Mouse (Mus musculus): Measurements from ENCODE around the gene Slc22a14. TPM values are rescaled to one million over a fixed set of nuclear protein-coding genes. Genes with fewer than 3 reads are reported as not detected.

Slc22a14 gene
- total and polyA plus RNA-seq, 3 experiments, result not detected

DNA sequence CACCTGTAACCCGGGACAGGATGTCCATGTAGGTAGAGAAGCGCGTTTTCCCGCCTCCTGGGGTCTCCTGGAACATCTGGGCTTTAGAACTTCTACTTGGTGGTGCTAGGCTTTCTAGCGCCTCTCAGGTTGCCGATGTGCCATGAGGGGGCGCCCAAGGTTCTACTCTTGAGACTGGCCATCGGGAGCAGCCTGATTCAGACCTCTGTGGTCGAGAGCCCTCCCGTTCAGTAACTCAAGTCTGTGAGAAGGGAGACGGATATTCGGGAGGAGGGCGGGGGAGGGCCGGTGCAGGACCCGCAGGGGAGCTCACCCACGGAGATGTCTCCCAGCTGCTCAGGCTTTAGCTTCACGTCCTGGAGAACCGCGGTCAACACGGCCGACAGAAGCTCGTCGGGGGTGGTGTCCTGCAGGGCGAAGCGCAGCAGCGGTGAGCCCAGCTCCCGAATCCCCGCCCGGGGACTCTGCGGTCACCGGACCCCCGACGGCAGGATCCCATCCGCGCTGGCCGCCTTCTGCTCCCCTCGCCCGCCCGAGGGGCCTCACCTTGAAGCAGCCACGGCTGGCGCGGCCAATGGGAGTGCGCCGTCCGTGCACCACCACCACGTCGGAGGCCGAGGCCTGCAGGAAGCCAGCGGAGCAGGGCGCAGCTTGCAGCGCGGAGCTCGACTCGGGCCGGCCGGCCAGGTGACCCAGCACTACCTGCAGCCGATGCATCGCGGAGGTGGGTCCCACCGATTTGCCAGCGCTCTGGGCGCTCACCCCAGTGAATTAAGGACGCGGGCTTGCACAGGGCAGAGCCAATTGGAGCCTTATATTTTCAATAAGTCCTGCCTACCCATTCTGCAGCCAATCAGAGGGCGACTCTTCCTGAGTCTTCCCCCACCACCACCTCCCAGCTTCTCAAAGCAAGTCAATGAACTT, 208.8 kb downstream of the Slc22a14 start, which contains the start of gene Acaa1b:
Gene Acaa1b (minus strand): TSS at position 816 of the 924 bp plus-strand sequence.
- peak; percentile 65 for DNase-seq (ENCODE audit: low read depth, low spot score)
- H3K36me3 ChIP-seq (ENCODE audit: control insufficient read depth in 1 of 2, insufficient read depth in 2 of 2, low read length in 2 of 2), result no peaks in the 10 kb centered on the region
- H3K9me3 ChIP-seq (replicated peaks; ENCODE audit: insufficient read depth, low read length), result no peaks in the 10 kb centered on the region
- H3K4me1 ChIP-seq (ENCODE audit: control insufficient read depth in 1 of 2, insufficient read depth in 2 of 2, low read length in 2 of 2), result no peaks in the 10 kb centered on the region
- TF ChIP-seq RAD21 (IDR thresholded peaks at IDR 0.05; ENCODE audit: low read depth, low read length) (peak; percentile 73), CTCF (IDR thresholded peaks at IDR 0.05 in 2 of 3, conservative IDR thresholded peaks at IDR 0.05 in 1 of 3; ENCODE audit: control insufficient read depth in 1 of 3, insufficient read depth in 1 of 3, low read depth in 2 of 3, low read length in 3 of 3, poor library complexity in 1 of 3, severe bottlenecking in 1 of 3) (peak; percentile 27 to 81 (median 76); a peak in 5 of 6 replicates), SMC3 (IDR thresholded peaks at IDR 0.05; ENCODE audit: low read depth, low read length) (peak; percentile 89), TBP (IDR thresholded peaks at IDR 0.05; ENCODE audit: low read depth, low read length) (no peak), CHD2 (IDR thresholded peaks at IDR 0.05; ENCODE audit: low read length) (no peak), ZC3H11A (IDR thresholded peaks at IDR 0.05; ENCODE audit: low read depth, low read length) (peak; percentile 75), POLR2AphosphoS2 (IDR thresholded peaks at IDR 0.05; ENCODE audit: low read length) (no peak), SIN3A (IDR thresholded peaks at IDR 0.05; ENCODE audit: low read length) (no peak)
- peaks cover 0 to 3% of the 10 kb centered on the region in 2 experiments; a peak in 2 of 4 replicates for H3K27me3 ChIP-seq (ENCODE audit: control insufficient read depth in 1 of 2, insufficient read depth in 2 of 2, low read length in 2 of 2)
- no peak within 1 kb of the TSS for H3K27ac ChIP-seq (ENCODE audit: control insufficient read depth, low read depth, low read length)
- H3K79me2 ChIP-seq (ENCODE audit: control insufficient read depth, insufficient read depth, low read length, poor library complexity), result no peaks in the 10 kb centered on the region
- peak within 1 kb of the TSS in 1 of 2 experiments; percentile 32; a peak in 2 of 4 replicates for H3K4me3 ChIP-seq (ENCODE audit: control insufficient read depth in 1 of 2, insufficient read depth in 1 of 2, low read depth in 2 of 2, low read length in 2 of 2)
- H3K9ac ChIP-seq (ENCODE audit: control insufficient read depth, low read depth, low read length, poor library complexity, severe bottlenecking), result no peak within 1 kb of the TSS

DNA sequence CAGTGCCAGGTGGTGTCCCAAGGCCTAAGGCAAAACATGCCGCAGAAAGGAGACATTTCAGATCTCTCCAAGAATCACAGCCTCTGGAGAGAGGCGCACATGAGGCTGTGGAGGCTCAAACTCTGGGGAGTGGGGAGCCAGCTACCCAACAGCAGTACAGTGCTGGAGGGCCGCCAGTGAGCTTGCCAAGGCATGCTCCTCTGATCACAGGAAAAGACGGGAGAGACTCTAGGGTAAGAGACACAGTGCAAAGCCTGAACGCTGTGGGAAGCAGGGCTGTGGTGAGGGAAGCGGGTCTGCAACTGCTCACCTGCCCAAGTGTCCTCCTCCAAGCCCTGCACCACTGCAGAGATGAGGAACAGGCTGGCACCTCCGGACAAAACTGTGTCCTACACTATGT, 209.5 kb downstream of the Slc22a14 start:
- H3K9me3 ChIP-seq (replicated peaks; ENCODE audit: insufficient read depth, low read length), result no peaks in the 10 kb centered on the region
- H3K36me3 ChIP-seq (ENCODE audit: control insufficient read depth in 1 of 2, insufficient read depth in 2 of 2, low read length in 2 of 2), result no peaks in the 10 kb centered on the region
- no peaks in the 10 kb centered on the region for H3K4me1 ChIP-seq (ENCODE audit: control insufficient read depth in 1 of 2, insufficient read depth in 2 of 2, low read length in 2 of 2)
- DNase-seq (ENCODE audit: low read depth, low spot score), result no peak
- H3K79me2 ChIP-seq (ENCODE audit: control insufficient read depth, insufficient read depth, low read length, poor library complexity), result no peaks in the 10 kb centered on the region
- TF ChIP-seq TAL1 (IDR thresholded peaks at IDR 0.05; ENCODE audit: low read length), result no peak
- TF ChIP-seq ELF1 (IDR thresholded peaks at IDR 0.05; ENCODE audit: low read depth, low read length), result no peak
- no peak for TF ChIP-seq NELFE (IDR thresholded peaks at IDR 0.05; ENCODE audit: low read depth, low read length)
- TF ChIP-seq ZMIZ1 (IDR thresholded peaks at IDR 0.05; ENCODE audit: low read depth, low read length), result no peak
- TF ChIP-seq SMC3 (IDR thresholded peaks at IDR 0.05; ENCODE audit: low read depth, low read length), result no peak
- TF ChIP-seq MYC (IDR thresholded peaks at IDR 0.05; ENCODE audit: low read depth, low read length), result no peak
- peaks cover 0 to 1% of the 10 kb centered on the region in 2 experiments; a peak in 1 of 4 replicates for H3K27me3 ChIP-seq (ENCODE audit: control insufficient read depth in 1 of 2, insufficient read depth in 2 of 2, low read length in 2 of 2)
- H3K27ac ChIP-seq (ENCODE audit: control insufficient read depth, low read depth, low read length), result no peak overlapping the region
- no peak overlapping the region for H3K4me3 ChIP-seq (ENCODE audit: control insufficient read depth in 1 of 2, insufficient read depth in 1 of 2, low read depth in 2 of 2, low read length in 2 of 2)
- H3K9ac ChIP-seq (ENCODE audit: control insufficient read depth, low read depth, low read length, poor library complexity, severe bottlenecking), result no peak overlapping the region

DNA sequence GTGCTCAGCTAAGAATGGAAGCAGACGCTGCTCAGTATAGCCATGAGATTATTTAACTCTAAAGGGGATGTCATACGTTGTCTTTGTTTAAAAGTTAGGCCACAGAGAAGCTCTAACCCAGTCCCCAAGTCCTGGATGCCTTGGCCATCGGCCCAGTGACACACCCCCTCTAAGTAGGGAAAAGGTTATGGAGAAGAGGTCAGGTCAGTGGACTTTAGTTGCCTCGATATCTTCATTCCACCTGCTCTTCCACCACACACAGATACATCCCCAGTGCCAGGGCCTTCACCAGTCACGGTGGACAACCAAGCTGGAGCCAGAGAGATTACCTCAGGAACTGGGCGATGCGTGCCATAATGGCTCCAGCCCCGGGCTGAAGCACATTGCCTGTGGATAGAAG, 209.9 kb downstream of the Slc22a14 start:
- Histone ChIP-seq H3K27me3 (ENCODE audit: control insufficient read depth in 1 of 2, insufficient read depth in 2 of 2, low read length in 2 of 2) (peaks cover 0 to 1% of the 10 kb centered on the region in 2 experiments; a peak in 1 of 4 replicates), H3K79me2 (ENCODE audit: control insufficient read depth, insufficient read depth, low read length, poor library complexity) (no peaks in the 10 kb centered on the region), H3K9me3 (replicated peaks; ENCODE audit: insufficient read depth, low read length) (no peaks in the 10 kb centered on the region), H3K4me3 (ENCODE audit: control insufficient read depth in 1 of 2, insufficient read depth in 1 of 2, low read depth in 2 of 2, low read length in 2 of 2) (no peak overlapping the region), H3K27ac (ENCODE audit: control insufficient read depth, low read depth, low read length) (no peak overlapping the region), H3K9ac (ENCODE audit: control insufficient read depth, low read depth, low read length, poor library complexity, severe bottlenecking) (no peak overlapping the region), H3K4me1 (ENCODE audit: control insufficient read depth in 1 of 2, insufficient read depth in 2 of 2, low read length in 2 of 2) (no peaks in the 10 kb centered on the region), H3K36me3 (ENCODE audit: control insufficient read depth in 1 of 2, insufficient read depth in 2 of 2, low read length in 2 of 2) (no peaks in the 10 kb centered on the region)
- DNase-seq (ENCODE audit: low read depth, low spot score), result no peak
- no peak for TF ChIP-seq USF2 (IDR thresholded peaks at IDR 0.05; ENCODE audit: borderline replicate concordance in 1 of 2, insufficient read depth in 1 of 2, low read depth in 1 of 2, low read length in 2 of 2)
- TF ChIP-seq BHLHE40 (IDR thresholded peaks at IDR 0.05; ENCODE audit: borderline replicate concordance, low read depth, low read length), result no peak
- TF ChIP-seq GABPA (IDR thresholded peaks at IDR 0.05; ENCODE audit: low read depth, low read length), result no peak
- no peak for TF ChIP-seq POLR2AphosphoS2 (IDR thresholded peaks at IDR 0.05; ENCODE audit: low read length)
- no peak for TF ChIP-seq SIN3A (IDR thresholded peaks at IDR 0.05; ENCODE audit: low read length)
- no peak for TF ChIP-seq ELF1 (IDR thresholded peaks at IDR 0.05; ENCODE audit: low read depth, low read length)
- no peak for TF ChIP-seq ZMIZ1 (IDR thresholded peaks at IDR 0.05; ENCODE audit: low read depth, low read length)
- TF ChIP-seq ZNF384 (IDR thresholded peaks at IDR 0.05; ENCODE audit: low read depth, low read length), result no peak
- TF ChIP-seq GATA1 (IDR thresholded peaks at IDR 0.05; ENCODE audit: low read depth, low read length), result no peak
- TF ChIP-seq CHD1 (IDR thresholded peaks at IDR 0.05; ENCODE audit: low read depth, low read length), result no peak
- no peak for TF ChIP-seq CHD2 (IDR thresholded peaks at IDR 0.05; ENCODE audit: low read length)
- TF ChIP-seq RAD21 (IDR thresholded peaks at IDR 0.05; ENCODE audit: low read depth, low read length), result no peak
- TF ChIP-seq MYC (IDR thresholded peaks at IDR 0.05; ENCODE audit: low read depth, low read length), result no peak
- no peak for TF ChIP-seq MAX (IDR thresholded peaks at IDR 0.05; ENCODE audit: low read length)
- no peak for TF ChIP-seq ZKSCAN1 (IDR thresholded peaks at IDR 0.05; ENCODE audit: low read depth, low read length)
- TF ChIP-seq KAT2A (conservative IDR thresholded peaks at IDR 0.05; ENCODE audit: low read depth, low read length), result no peak
- no peak for TF ChIP-seq TCF12 (IDR thresholded peaks at IDR 0.05; ENCODE audit: low read depth, low read length)
